Mouse (Mus musculus): Measurements from ENCODE around the gene Dnaic2. TPM values are rescaled to one million over a fixed set of nuclear protein-coding genes. Genes with fewer than 3 reads are reported as not detected.

The Dnaic2 gene
- polyA plus RNA-seq, 2 experiments, result 0.03 TPM; not detected in 1

GRCm38 (mm10) chr11:114723030-114723429 is 4.2 kb upstream of the Dnaic2 start:
- peaks cover 0 to 5% of the 10 kb centered on the region in 2 experiments; a peak in 1 of 4 replicates for H3K4me1 ChIP-seq (replicated peaks; ENCODE audit: control insufficient read depth in 2 of 2, insufficient read depth in 2 of 2, low read length in 1 of 2)
- TF ChIP-seq CTCF (IDR thresholded peaks at IDR 0.05; ENCODE audit: low read depth) (no peak), EP300 (IDR thresholded peaks at IDR 0.05; ENCODE audit: low read depth) (no peak)
- H3K36me3 ChIP-seq (replicated peaks; ENCODE audit: control insufficient read depth, insufficient read depth, low read depth), result no peaks in the 10 kb centered on the region
- no peak overlapping the region for H3K4me3 ChIP-seq (ENCODE audit: insufficient read depth in 1 of 2, low read depth in 2 of 2, low read length in 2 of 2)
- no peak overlapping the region for H3K4me2 ChIP-seq (ENCODE audit: low read depth)
- no peak for DNase-seq (ENCODE audit: low read depth in 3 of 3, low spot score in 3 of 3)
- H3K27me3 ChIP-seq (ENCODE audit: control insufficient read depth, insufficient read depth, low read length), result peaks cover 4% of the 10 kb centered on the region
- H3K9me3 ChIP-seq (ENCODE audit: control insufficient read depth, low read length), result no peaks in the 10 kb centered on the region
- WGBS (ENCODE audit: insufficient replicate concordance), result 56% methylated on average over 13 of the region's 13 CpGs
- no peak for ATAC-seq (ENCODE audit: insufficient read depth)
- H3K27ac ChIP-seq, result no peak overlapping the region
- H3K9ac ChIP-seq (replicated peaks), result no peak overlapping the region

GRCm38 (mm10) chr11:114724787-114725590 is 2.2 kb upstream of the Dnaic2 start:
- Histone ChIP-seq H3K4me2 (ENCODE audit: low read depth) (no peak overlapping the region), H3K27me3 (ENCODE audit: control insufficient read depth, insufficient read depth, low read length) (peaks cover 4% of the 10 kb centered on the region), H3K4me3 (ENCODE audit: insufficient read depth in 1 of 2, low read depth in 2 of 2, low read length in 2 of 2) (no peak overlapping the region), H3K4me1 (replicated peaks; ENCODE audit: control insufficient read depth in 2 of 2, insufficient read depth in 2 of 2, low read length in 1 of 2) (peaks cover 0 to 7% of the 10 kb centered on the region in 2 experiments; a peak in 1 of 4 replicates), H3K9me3 (ENCODE audit: control insufficient read depth, low read length) (no peaks in the 10 kb centered on the region), H3K27ac (no peak overlapping the region), H3K36me3 (replicated peaks; ENCODE audit: control insufficient read depth, insufficient read depth, low read depth) (no peaks in the 10 kb centered on the region), H3K9ac (replicated peaks) (no peak overlapping the region)
- DNase-seq (ENCODE audit: low read depth in 3 of 3, low spot score in 3 of 3) (no peak), ATAC-seq (ENCODE audit: insufficient read depth) (no peak)
- 39% methylated on average over 11 of the region's 11 CpGs for WGBS (ENCODE audit: insufficient replicate concordance)
- no peak for TF ChIP-seq EP300 (IDR thresholded peaks at IDR 0.05; ENCODE audit: low read depth)
- TF ChIP-seq CTCF (IDR thresholded peaks at IDR 0.05; ENCODE audit: low read depth), result no peak

- ATAC-seq (ENCODE audit: insufficient read depth) (no peak), DNase-seq (ENCODE audit: low read depth in 3 of 3, low spot score in 3 of 3) (no peak)
- Histone ChIP-seq H3K4me3 (ENCODE audit: insufficient read depth in 1 of 2, low read depth in 2 of 2, low read length in 2 of 2) (no peak overlapping the region), H3K9ac (replicated peaks) (no peak overlapping the region), H3K9me3 (ENCODE audit: control insufficient read depth, low read length) (no peaks in the 10 kb centered on the region), H3K4me1 (replicated peaks; ENCODE audit: control insufficient read depth in 2 of 2, insufficient read depth in 2 of 2, low read length in 1 of 2) (peaks cover 0 to 7% of the 10 kb centered on the region in 2 experiments; a peak in 1 of 4 replicates), H3K4me2 (ENCODE audit: low read depth) (no peak overlapping the region), H3K27ac (no peak overlapping the region), H3K27me3 (ENCODE audit: control insufficient read depth, insufficient read depth, low read length) (peaks cover 4% of the 10 kb centered on the region), H3K36me3 (replicated peaks; ENCODE audit: control insufficient read depth, insufficient read depth, low read depth) (no peaks in the 10 kb centered on the region)
- 33% methylated on average over 5 of the region's 5 CpGs for WGBS (ENCODE audit: insufficient replicate concordance)
- TF ChIP-seq CTCF (IDR thresholded peaks at IDR 0.05; ENCODE audit: low read depth) (no peak), EP300 (IDR thresholded peaks at IDR 0.05; ENCODE audit: low read depth) (no peak)
These were observed 598 bp downstream of the Dnaic2 start for GRCm38 (mm10) chr11:114727826-114728186.

GRCm38 (mm10) chr11:114728333-114728732 is 1.1 kb downstream of the Dnaic2 start:
- Histone ChIP-seq H3K9ac (replicated peaks) (no peak overlapping the region), H3K36me3 (replicated peaks; ENCODE audit: control insufficient read depth, insufficient read depth, low read depth) (no peaks in the 10 kb centered on the region), H3K4me3 (ENCODE audit: insufficient read depth in 1 of 2, low read depth in 2 of 2, low read length in 2 of 2) (no peak overlapping the region), H3K27ac (no peak overlapping the region), H3K27me3 (ENCODE audit: control insufficient read depth, insufficient read depth, low read length) (peaks cover 4% of the 10 kb centered on the region), H3K4me1 (replicated peaks; ENCODE audit: control insufficient read depth in 2 of 2, insufficient read depth in 2 of 2, low read length in 1 of 2) (peaks cover 0 to 7% of the 10 kb centered on the region in 2 experiments; a peak in 1 of 4 replicates), H3K4me2 (ENCODE audit: low read depth) (no peak overlapping the region), H3K9me3 (ENCODE audit: control insufficient read depth, low read length) (no peaks in the 10 kb centered on the region)
- no peak for ATAC-seq (ENCODE audit: insufficient read depth)
- TF ChIP-seq CTCF (IDR thresholded peaks at IDR 0.05; ENCODE audit: low read depth), result no peak
- TF ChIP-seq EP300 (IDR thresholded peaks at IDR 0.05; ENCODE audit: low read depth), result no peak
- DNase-seq (ENCODE audit: low read depth in 3 of 3, low spot score in 3 of 3), result no peak
- 26% methylated on average over 5 of the region's 5 CpGs for WGBS (ENCODE audit: insufficient replicate concordance)

- H3K4me3 ChIP-seq (ENCODE audit: insufficient read depth in 1 of 2, low read depth in 2 of 2, low read length in 2 of 2), result no peak overlapping the region
- H3K4me2 ChIP-seq (ENCODE audit: low read depth), result no peak overlapping the region
- ATAC-seq (ENCODE audit: insufficient read depth) (no peak), DNase-seq (ENCODE audit: low read depth in 3 of 3, low spot score in 3 of 3) (no peak)
- H3K36me3 ChIP-seq (replicated peaks; ENCODE audit: control insufficient read depth, insufficient read depth, low read depth), result no peaks in the 10 kb centered on the region
- H3K9me3 ChIP-seq (ENCODE audit: control insufficient read depth, low read length), result no peaks in the 10 kb centered on the region
- no peak for TF ChIP-seq CTCF (IDR thresholded peaks at IDR 0.05; ENCODE audit: low read depth)
- TF ChIP-seq EP300 (IDR thresholded peaks at IDR 0.05; ENCODE audit: low read depth), result no peak
- H3K9ac ChIP-seq (replicated peaks), result no peak overlapping the region
- H3K4me1 ChIP-seq (replicated peaks; ENCODE audit: control insufficient read depth in 2 of 2, insufficient read depth in 2 of 2, low read length in 1 of 2), result 0 out of 4 replicates have a peak, but pooled peaks cover 0 to 4% of the 10 kb centered on the region in 2 experiments
- 38% methylated on average over 6 of the region's 6 CpGs for whole genome bisulfite sequencing (ENCODE audit: insufficient replicate concordance)
- peaks cover 4% of the 10 kb centered on the region for H3K27me3 ChIP-seq (ENCODE audit: control insufficient read depth, insufficient read depth, low read length)
- no peak overlapping the region for H3K27ac ChIP-seq
These were observed 2.7 kb downstream of the Dnaic2 start for GRCm38 (mm10) chr11:114729832-114730363.

All from liver, embryonic 14.5 days (tissue).